Mouse (Mus musculus): ENCODE data around the gene Cdr2.

DNA sequence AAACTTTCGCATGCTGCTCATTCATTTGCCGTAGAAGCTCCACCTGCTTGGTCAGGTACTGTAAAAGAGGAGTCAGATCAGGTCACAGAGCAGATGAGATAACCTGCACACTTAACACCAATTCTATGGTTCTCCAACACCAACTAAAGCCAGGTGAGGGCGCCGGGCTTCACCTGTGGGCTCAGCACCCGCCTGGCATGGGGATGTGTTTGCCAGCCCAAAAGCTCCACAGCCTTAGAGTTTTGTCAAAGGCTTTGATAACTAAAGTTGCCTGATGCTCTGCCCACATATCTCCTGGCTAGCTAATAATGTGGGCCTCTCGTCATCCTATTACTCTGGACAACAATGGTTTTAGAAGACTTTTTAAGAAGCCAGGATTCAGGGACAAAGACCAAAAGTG, 21.5 kb downstream of the Cdr2 start:
- TF ChIP-seq CTCF (IDR thresholded peaks at IDR 0.05; ENCODE audit: control insufficient read depth, insufficient read depth, low read length) (no peak), POLR2A (IDR thresholded peaks at IDR 0.05; ENCODE audit: borderline replicate concordance, control insufficient read depth, low read depth, low read length) (no peak)
